Mouse (Mus musculus) brown adipose tissue, adult 24 weeks (tissue): ENCODE results near the gene Six4. TPM values are rescaled to one million over a fixed set of nuclear protein-coding genes. Genes with fewer than 3 reads are reported as not detected.
A peak's percentile ranks its signal among the peaks of the same experiment; 100 is the strongest.

Experiments
- H3K27ac ChIP-seq: fragments of 200-500 bp; replicated peaks from 2 replicates; pipeline ENCODE4 v1.5.1; 2012; ENCODE audit warnings: low read depth, mild to moderate bottlenecking, low read length
- H3K4me1 ChIP-seq: fragments of 200-500 bp; 2 replicates; pipeline ENCODE4 v1.6.1; 2012; ENCODE audit warnings: low read length, mixed read lengths; ENCODE audit not compliant: control insufficient read depth, insufficient read depth, insufficient read length
- H3K4me3 ChIP-seq: fragments of 200-500 bp; 2 replicates; pipeline ENCODE4 v1.5.1; 2012; ENCODE audit warnings: low read depth, mild to moderate bottlenecking, low read length, moderate library complexity; ENCODE audit not compliant: insufficient read depth
- polyA plus RNA-seq: library from polyadenylated mRNA; stranded (reverse); fragments of >200 nt; gene quantifications from 2 replicates; pipeline ENCODE4 v1.2.4, GENCODE M21; 2012; ENCODE audit not compliant: missing spikeins, insufficient read depth, insufficient read length

Gene Six4
- polyA plus RNA-seq, 1 experiment: 0.79 TPM

- H3K27ac ChIP-seq: no peak overlapping the region; the same call in 1 of the 2 replicates
- no peak overlapping the region for H3K4me3 ChIP-seq
- no peaks in the 10 kb centered on the region; the same call in 1 of the 2 replicates for H3K4me1 ChIP-seq
Measured at GRCm38 (mm10) chr12:73054576-73055185, 58.6 kb downstream of the Six4 start.

- no peaks in the 10 kb centered on the region; the same call in 1 of the 2 replicates for H3K4me1 ChIP-seq
- H3K4me3 ChIP-seq: peak within 1 kb of the TSS; percentile 77
- H3K27ac ChIP-seq: peak within 1 kb of the TSS; percentile 76
Measured at GRCm38 (mm10) chr12:73053668-73054241, 59.5 kb downstream of the Six4 start, which contains the start of gene Six1. Six1 (minus strand) TSS chr12:73053887.

DNA sequence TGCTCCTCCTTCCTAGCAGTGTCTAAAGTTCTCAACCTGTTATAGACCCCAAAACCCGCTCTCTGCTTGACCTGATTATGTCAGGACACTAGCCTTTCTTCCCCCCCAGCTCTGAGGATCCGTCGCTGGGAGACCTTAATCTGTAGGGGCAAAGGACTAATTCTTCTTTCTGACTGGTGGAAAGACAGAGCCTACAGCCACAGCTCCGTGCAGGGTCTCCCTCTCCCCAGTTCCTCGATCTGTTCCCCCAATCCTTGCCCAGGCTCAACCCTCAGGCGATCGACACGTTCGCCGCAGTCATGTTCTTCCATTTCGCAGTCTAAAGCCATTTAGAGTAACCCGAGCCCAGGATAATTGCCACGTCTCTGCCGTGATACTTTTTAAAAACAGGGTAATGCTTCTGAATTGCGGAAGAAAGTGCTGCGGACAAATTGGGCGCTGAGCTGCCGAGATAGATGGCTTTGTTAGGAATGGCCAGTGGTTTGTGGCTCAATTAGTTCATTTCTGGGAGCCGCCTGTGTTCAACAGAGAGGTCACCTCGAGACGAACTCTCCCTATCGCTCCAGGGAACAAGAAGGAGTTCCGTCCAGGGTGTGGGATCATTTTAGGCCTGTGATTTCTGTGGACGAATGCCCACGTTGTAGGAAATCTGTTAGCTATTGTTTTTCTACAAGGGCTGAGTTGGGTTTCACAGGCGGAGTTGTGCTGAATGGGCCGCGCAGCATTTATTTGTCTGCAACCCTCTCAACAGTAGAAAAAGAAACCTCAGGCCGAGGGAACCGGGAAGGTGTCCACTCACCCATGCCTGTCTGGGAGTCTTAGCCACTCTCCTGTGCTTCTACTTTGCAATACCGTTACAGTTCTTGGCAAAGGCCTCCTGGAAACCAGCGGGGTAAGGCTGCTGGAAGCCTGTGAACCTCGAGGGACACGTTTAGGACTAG is 60.3 kb downstream of the Six4 start:
- no peaks in the 10 kb centered on the region; the same call in 1 of the 2 replicates for H3K4me1 ChIP-seq
- peak overlapping the region; percentile 77 for H3K4me3 ChIP-seq
- H3K27ac ChIP-seq: peak overlapping the region; percentile 73

- H3K27ac ChIP-seq: peak overlapping the region; percentile 73
- H3K4me3 ChIP-seq: peak overlapping the region; percentile 77
- no peaks in the 10 kb centered on the region; the same call in 1 of the 2 replicates for H3K4me1 ChIP-seq
Measured at GRCm38 (mm10) chr12:73052036-73052650, 61.1 kb downstream of the Six4 start.

- H3K27ac ChIP-seq: no peak overlapping the region
- no peak overlapping the region for H3K4me3 ChIP-seq
- H3K4me1 ChIP-seq: no peaks in the 10 kb centered on the region; the same call in 1 of the 2 replicates
Measured at GRCm38 (mm10) chr12:73050811-73051580, 62.3 kb downstream of the Six4 start.

- Histone ChIP-seq H3K4me3 (no peak overlapping the region), H3K4me1 (no peaks in the 10 kb centered on the region; the same call in 1 of the 2 replicates), H3K27ac (no peak overlapping the region)
Measured at GRCm38 (mm10) chr12:73050305-73050704, 63.0 kb downstream of the Six4 start.

Other genes starting within 250 kb of the Six4 start
- gene Six6, start 173.6 kb downstream of the Six4 start, polyA plus RNA-seq: not detected in 2 replicates
- gene 4930447C04Rik, start 172.7 kb downstream of the Six4 start, polyA plus RNA-seq: 1.4 TPM in 1 of 2 replicates, not detected in the other
- 14.0 and 20.7 TPM in 2 replicates for gene Six1, start 59.6 kb downstream of the Six4 start, polyA plus RNA-seq
- gene Mnat1, start 10.3 kb upstream of the Six4 start, polyA plus RNA-seq: 20.6 and 25.7 TPM in 2 replicates
- 17.9 and 18.3 TPM in 2 replicates for gene Trmt5, start 173.3 kb upstream of the Six4 start, polyA plus RNA-seq
- gene Slc38a6, start 173.3 kb upstream of the Six4 start, polyA plus RNA-seq: 4.0 and 7.7 TPM in 2 replicates